Mouse (Mus musculus) hindbrain, embryonic 16.5 days (tissue): ENCODE results near the gene Smurf2. TPM values are rescaled to one million over a fixed set of nuclear protein-coding genes. Genes with fewer than 3 reads are reported as not detected.

ENCODE experiments used
- ATAC-seq: fragments of 200-750 bp; cut with Nextera tagmentation; 2 replicates; pipeline ENCODE4 v1.8.0; 2017; ENCODE audit warnings: moderate TSS enrichment, moderate library complexity
- H3K27ac ChIP-seq: fragments of 300-500 bp; sonication (generic); 2 replicates; pipeline ENCODE4 v1.5.1; 2014; ENCODE audit warnings: low read depth, mild to moderate bottlenecking, control low read depth, low read length, moderate library complexity
- H3K27me3 ChIP-seq: fragments of 300-500 bp; sonication (generic); replicated peaks from 2 replicates; pipeline ENCODE4 v1.6.1; 2014; ENCODE audit warnings: low read length; ENCODE audit not compliant: control insufficient read depth, insufficient read depth
- H3K36me3 ChIP-seq: fragments of 300-500 bp; sonication (generic); 2 replicates; pipeline ENCODE4 v1.6.1; 2014; ENCODE audit warnings: mild to moderate bottlenecking, low read length, moderate library complexity, mixed read lengths; ENCODE audit not compliant: control insufficient read depth, insufficient read depth
- H3K4me1 ChIP-seq: fragments of 300-500 bp; sonication (generic); 2 replicates; pipeline ENCODE4 v1.6.1; 2014; ENCODE audit warnings: low read depth, low read length; ENCODE audit not compliant: control insufficient read depth, insufficient read depth
- H3K4me2 ChIP-seq: fragments of 300-500 bp; sonication (generic); 2 replicates; pipeline ENCODE4 v1.6.1; 2014; ENCODE audit warnings: mild to moderate bottlenecking, low read length, control low read depth, moderate library complexity
- H3K4me3 ChIP-seq: fragments of 300-500 bp; sonication (generic); 2 replicates; pipeline ENCODE4 v1.5.1; 2014; ENCODE audit warnings: mild to moderate bottlenecking, low read length, control low read depth, moderate library complexity
- H3K9ac ChIP-seq: fragments of 300-500 bp; sonication (generic); 2 replicates; pipeline ENCODE4 v1.6.1; 2014; ENCODE audit warnings: low read depth, mild to moderate bottlenecking, control low read depth, low read length, moderate library complexity
- H3K9me3 ChIP-seq: fragments of 300-500 bp; sonication (generic); 2 replicates; pipeline ENCODE4 v1.6.1; 2014; ENCODE audit warnings: mild to moderate bottlenecking, low read length, moderate library complexity; ENCODE audit not compliant: control insufficient read depth
- WGBS: fragments of 180-500 bp; shearing (Covaris S2); extraction: QIAGEN DNeasy Blood & Tissue Kit; methylation state at CpG from one replicate; pipeline ENCODE4 v1.1.7; 2014; 5-methylcytosine and 5-hydroxymethylcytosine counted together
- polyA plus RNA-seq: library from polyadenylated mRNA; unstranded; fragments of >200 nt; fragmentation: Nextera tagmentation; extraction: Ambion mirVana; gene quantifications from 2 replicates; pipeline ENCODE4 v1.2.1, GENCODE M21; 2015

Gene Smurf2
- polyA plus RNA-seq, 1 experiment from 2014 or later: 10.6 TPM

- H3K4me3 ChIP-seq: no peak overlapping the region
- WGBS: 57% methylated on average over 10 of the region's 10 CpGs
- H3K4me1 ChIP-seq: no peaks in the 10 kb centered on the region
- H3K27me3 ChIP-seq: no peaks in the 10 kb centered on the region
- H3K27ac ChIP-seq: no peak overlapping the region
- no peak overlapping the region for H3K9ac ChIP-seq
- ATAC-seq: peak; percentile 69
- H3K4me2 ChIP-seq: no peak overlapping the region
- peaks cover 40% of the 10 kb centered on the region for H3K36me3 ChIP-seq
- no peaks in the 10 kb centered on the region for H3K9me3 ChIP-seq
These were observed 118.4 kb downstream of the Smurf2 start for GRCm38 (mm10) chr11:106802069-106802627.

GRCm38 (mm10) chr11:106795679-106796078, 124.8 kb downstream of the Smurf2 start:
- H3K4me1 ChIP-seq: peaks cover under 1% of the 10 kb centered on the region; the same call in 1 of the 2 replicates
- no peak overlapping the region for H3K9ac ChIP-seq
- ATAC-seq: no peak

GRCm38 (mm10) chr11:106793846-106794245, 126.7 kb downstream of the Smurf2 start:
- ATAC-seq: no peak
- Histone ChIP-seq H3K9ac (no peak overlapping the region), H3K9me3 (no peaks in the 10 kb centered on the region), H3K4me1 (peaks cover 6% of the 10 kb centered on the region), H3K36me3 (peaks cover 18% of the 10 kb centered on the region), H3K27ac (no peak overlapping the region), H3K4me3 (no peak overlapping the region), H3K27me3 (no peaks in the 10 kb centered on the region), H3K4me2 (no peak overlapping the region)
- WGBS: 80% methylated on average over 4 of the region's 4 CpGs

More at GRCm38 (mm10) chr11:106795679-106796078, 124.8 kb downstream of the Smurf2 start:
- WGBS: 70% methylated on average over 9 of the region's 9 CpGs
- Histone ChIP-seq H3K36me3 (peaks cover 31% of the 10 kb centered on the region), H3K9me3 (no peaks in the 10 kb centered on the region), H3K27me3 (no peaks in the 10 kb centered on the region), H3K27ac (no peak overlapping the region), H3K4me2 (no peak overlapping the region), H3K4me3 (no peak overlapping the region)

- Histone ChIP-seq H3K4me2 (peak overlapping the region; percentile 84), H3K9me3 (no peaks in the 10 kb centered on the region), H3K4me1 (peaks cover 21% of the 10 kb centered on the region), H3K9ac (peak overlapping the region; percentile 82), H3K27me3 (no peaks in the 10 kb centered on the region), H3K36me3 (peaks cover 7% of the 10 kb centered on the region), H3K27ac (peak overlapping the region; percentile 100), H3K4me3 (peak overlapping the region; percentile 79)
- WGBS: 1% methylated on average over 6 of the region's 6 CpGs
- no peak for ATAC-seq
These were observed 130.9 kb downstream of the Smurf2 start for GRCm38 (mm10) chr11:106789649-106790048.

GRCm38 (mm10) chr11:106788775-106789459, 131.6 kb downstream of the Smurf2 start, which contains the start of the genes Ddx5 and Cep95:
Gene Ddx5 (minus strand): TSS chr11:106789185.
Gene Cep95 (plus strand): TSS chr11:106789252.
- Histone ChIP-seq H3K9me3 (no peaks in the 10 kb centered on the region), H3K4me1 (peaks cover 21% of the 10 kb centered on the region), H3K4me3 (peak within 1 kb of the TSS; percentile 79), H3K27me3 (no peaks in the 10 kb centered on the region), H3K27ac (peak within 1 kb of the TSS; percentile 100), H3K4me2 (peak within 1 kb of the TSS; percentile 84), H3K9ac (peak within 1 kb of the TSS; percentile 82), H3K36me3 (peaks cover 13% of the 10 kb centered on the region)
- WGBS: under 1% methylated on average over 58 of the region's 58 CpGs
- peak; percentile 93 for ATAC-seq

- H3K27me3 ChIP-seq: no peaks in the 10 kb centered on the region
- H3K4me3 ChIP-seq: peak overlapping the region; percentile 79
- peak overlapping the region; percentile 37 for H3K4me2 ChIP-seq
- no peaks in the 10 kb centered on the region for H3K9me3 ChIP-seq
- peaks cover 19% of the 10 kb centered on the region for H3K36me3 ChIP-seq
- peak overlapping the region; percentile 82 for H3K9ac ChIP-seq
- H3K27ac ChIP-seq: peak overlapping the region; percentile 100
- H3K4me1 ChIP-seq: peaks cover 25% of the 10 kb centered on the region
- peak; percentile 81 for ATAC-seq
- under 1% methylated on average over 58 of the region's 79 CpGs for WGBS
These were observed 132.3 kb downstream of the Smurf2 start for GRCm38 (mm10) chr11:106788026-106788774.

GRCm38 (mm10) chr11:106787131-106788025, 133.1 kb downstream of the Smurf2 start:
- peaks cover 25% of the 10 kb centered on the region for H3K4me1 ChIP-seq
- WGBS: under 1% methylated on average over 65 of the region's 65 CpGs

GRCm38 (mm10) chr11:106785043-106785442, 135.5 kb downstream of the Smurf2 start:
- peaks cover 20% of the 10 kb centered on the region for H3K4me1 ChIP-seq
- no peak overlapping the region for H3K27ac ChIP-seq
- no peaks in the 10 kb centered on the region for H3K9me3 ChIP-seq
- H3K9ac ChIP-seq: no peak overlapping the region
- ATAC-seq: no peak
- H3K36me3 ChIP-seq: peaks cover 36% of the 10 kb centered on the region
- H3K4me2 ChIP-seq: no peak overlapping the region
- 60% methylated on average over 1 of the region's 1 CpGs for WGBS
- no peaks in the 10 kb centered on the region for H3K27me3 ChIP-seq
- H3K4me3 ChIP-seq: no peak overlapping the region

More at GRCm38 (mm10) chr11:106787131-106788025, 133.1 kb downstream of the Smurf2 start:
- H3K4me3 ChIP-seq: peak overlapping the region; percentile 79
- H3K9ac ChIP-seq: peak overlapping the region; percentile 82
- H3K27me3 ChIP-seq: no peaks in the 10 kb centered on the region
- ATAC-seq: peak; percentile 19; the same call in 1 of the 2 replicates
- peak overlapping the region; percentile 63 for H3K4me2 ChIP-seq
- peaks cover 27% of the 10 kb centered on the region for H3K36me3 ChIP-seq
- H3K27ac ChIP-seq: peak overlapping the region; percentile 100
- H3K9me3 ChIP-seq: no peaks in the 10 kb centered on the region
